Mouse (Mus musculus) bone marrow macrophage, adult 2 months (primary cell): ENCODE data around the gene Gm20388.

ENCODE experiments used
- CTCF ChIP-seq: IDR thresholded peaks from 2 replicates; pipeline ENCODE4 v1.5.1; 2012; ENCODE audit warnings: low read depth, mild to moderate bottlenecking, low read length, moderate library complexity
- POLR2A ChIP-seq: IDR thresholded peaks from 2 replicates; pipeline ENCODE4 v1.6.1; 2012; ENCODE audit warnings: mild to moderate bottlenecking, low read depth, low read length, borderline replicate concordance

DNA sequence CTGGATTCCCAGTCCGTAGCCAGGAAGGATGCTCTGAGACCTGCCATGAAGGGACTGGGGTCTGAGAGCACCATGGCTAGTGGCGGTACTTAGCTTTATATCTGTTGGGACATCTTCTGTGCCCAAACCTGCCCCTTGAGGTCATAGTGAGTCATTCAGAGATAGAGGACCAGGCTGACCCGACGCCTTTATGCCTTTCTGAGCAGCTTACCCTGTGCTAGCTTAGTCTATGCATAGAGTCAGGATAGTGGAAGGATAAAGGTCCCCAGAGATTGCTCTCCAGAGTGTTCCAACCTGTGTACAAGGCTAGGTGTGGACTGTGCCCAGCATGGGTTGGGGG, 582.2 kb downstream of the Gm20388 start:
- TF ChIP-seq CTCF (no peak), POLR2A (no peak)
